Mouse (Mus musculus) brain, embryonic 18.5 days (tissue): ENCODE results near the gene Rab22a.
A peak's percentile ranks its signal among the peaks of the same experiment; 100 is the strongest.
"Not testable (repeated sequence)": the region's sequence is repeated elsewhere in the genome, so short reads cannot be mapped to it uniquely, and the experiment has no call there.

Experiments used
- DNase-seq: peaks from one replicate; pipeline ENCODE4 v3.0.0-alpha.2; 2012; ENCODE audit warnings: low read depth, low spot score

Rab22a gene

DNA sequence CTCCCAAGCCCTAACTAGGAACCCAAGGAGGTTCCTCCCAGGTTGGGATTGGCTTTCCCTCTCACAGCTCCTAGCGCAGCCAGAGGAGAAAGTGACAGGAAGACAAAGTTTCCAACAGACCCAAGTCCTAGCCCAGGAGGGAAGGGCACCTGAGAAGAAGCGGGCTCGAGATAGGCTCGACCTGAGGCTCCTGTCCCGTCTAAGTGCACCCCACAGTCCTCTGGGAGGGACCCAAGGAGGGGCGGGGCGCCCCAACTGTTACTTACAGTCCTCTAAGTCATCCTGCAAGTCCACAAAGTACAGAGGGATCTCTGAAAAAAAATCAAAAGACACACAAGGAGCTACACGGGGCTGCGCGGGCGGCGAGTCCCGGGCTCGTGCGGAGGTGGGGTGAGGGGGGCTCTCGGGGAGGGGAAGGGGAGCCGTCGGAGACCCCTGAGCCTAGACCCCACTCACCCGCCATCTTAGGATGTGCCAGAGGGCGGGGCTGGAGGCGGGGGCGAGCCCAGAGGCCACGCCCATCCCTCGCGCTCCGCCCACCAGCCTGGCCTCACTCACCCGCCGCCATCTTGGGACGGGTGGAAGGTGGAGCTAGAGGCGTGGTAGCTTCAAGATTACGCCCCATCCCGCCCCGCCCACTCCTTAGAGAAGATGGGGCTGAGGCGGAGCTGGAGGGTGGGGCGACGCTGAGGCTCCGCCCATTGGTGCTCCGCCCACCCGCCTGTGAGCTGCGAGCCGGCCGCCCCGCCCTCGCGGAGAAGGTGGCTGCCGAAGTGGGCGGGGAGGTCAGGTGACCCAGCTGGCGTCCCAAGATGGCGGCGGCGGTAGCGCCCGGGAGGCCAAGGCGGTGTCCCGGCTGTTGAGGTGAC is at the start of gene Rab22a:
Gene Rab22a, plus strand, starts transcription at position 704 of the 869 bp plus-strand sequence.
- DNase-seq = peak; percentile 98

DNA sequence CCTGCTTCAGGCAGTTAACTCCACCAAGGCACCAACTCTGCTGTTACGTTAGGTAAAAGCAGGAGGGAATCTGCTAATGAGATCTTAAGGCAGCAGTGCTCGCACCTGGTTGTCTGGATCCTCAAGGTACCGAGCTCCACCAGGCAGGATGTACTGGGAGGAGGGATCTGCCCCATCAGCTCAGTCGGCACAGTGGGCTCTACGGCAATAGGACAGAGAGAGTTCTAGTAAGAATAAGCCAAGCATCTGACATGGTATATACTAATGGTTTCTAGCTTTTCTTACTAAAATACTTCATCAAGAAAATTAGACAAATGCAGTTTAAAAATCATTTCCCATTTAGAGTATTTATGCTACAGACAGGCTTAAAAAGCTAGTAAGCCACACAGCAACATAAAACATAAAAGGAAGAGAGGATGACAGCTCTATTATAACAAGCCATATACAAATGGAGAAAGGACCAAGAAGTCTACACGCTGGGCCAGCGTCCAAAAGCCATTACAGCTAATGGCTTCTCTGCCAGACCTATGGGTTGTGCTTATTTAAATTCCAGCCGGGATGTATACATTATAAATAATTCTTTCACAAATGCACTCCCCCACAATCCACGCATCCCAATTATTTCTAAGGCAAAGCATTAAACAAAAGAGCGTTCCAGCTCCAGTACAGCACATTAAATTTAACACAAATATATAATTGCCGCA is 44.0 kb upstream of the Rab22a start:
- DNase-seq = no peak

DNA sequence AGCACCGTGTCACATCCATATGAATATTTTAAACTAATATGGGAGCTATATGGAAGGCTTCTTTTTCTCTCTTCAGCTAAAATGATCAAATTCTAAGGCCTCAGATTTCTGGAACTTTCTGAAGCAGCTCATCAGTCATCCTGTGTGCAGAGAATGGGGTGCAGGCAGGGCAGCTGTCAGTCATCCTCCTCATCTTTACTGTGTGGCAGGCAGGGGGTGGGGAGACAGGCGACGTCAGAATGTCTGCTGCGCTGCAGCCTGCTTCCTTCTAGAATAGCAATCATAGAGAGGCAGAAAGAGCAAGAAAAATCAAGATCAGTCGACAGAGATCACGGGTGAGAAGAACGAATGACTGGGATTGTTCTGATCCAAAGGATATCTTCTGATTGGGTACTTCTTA is 43.4 kb upstream of the Rab22a start:
- DNase-seq = no peak

DNA sequence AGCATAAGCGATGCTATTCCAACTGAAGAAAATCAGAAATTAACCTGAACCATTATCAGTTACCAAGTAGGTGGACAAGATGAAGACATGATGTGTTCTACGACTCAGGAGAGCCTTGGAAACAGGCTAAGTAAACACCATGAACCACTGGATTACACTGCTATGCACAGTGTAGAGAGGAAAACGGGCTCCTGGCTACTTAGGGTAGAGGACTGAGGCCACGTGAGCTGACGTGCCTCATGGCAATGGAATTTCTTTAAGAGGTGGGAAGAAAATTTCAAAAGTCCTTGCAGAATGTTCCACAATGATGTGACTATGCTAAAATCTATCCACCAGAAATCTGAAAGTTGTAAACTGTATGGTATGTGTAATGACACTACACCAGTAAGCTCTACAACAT is 40.4 kb upstream of the Rab22a start:
- no peak for DNase-seq

DNA sequence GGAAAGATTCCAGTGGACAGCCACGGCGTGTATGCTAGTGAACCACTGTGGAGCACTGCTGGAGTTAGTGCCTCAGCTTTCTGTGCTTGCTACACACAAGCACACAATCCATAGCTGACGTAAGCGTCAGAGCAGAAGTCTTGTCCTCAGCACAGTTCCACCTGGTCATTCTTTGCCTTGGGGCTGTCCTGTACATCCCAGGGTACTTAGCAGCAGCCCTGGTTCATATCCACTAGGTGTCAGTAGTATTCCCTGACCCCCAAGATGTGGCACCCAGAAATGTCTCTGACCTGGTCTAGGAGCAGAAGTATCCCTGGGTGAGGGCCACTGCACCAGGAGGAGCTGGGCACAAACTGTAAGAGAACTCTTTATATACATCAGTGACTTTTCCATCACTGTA is 38.9 kb upstream of the Rab22a start:
- no peak for DNase-seq

DNA sequence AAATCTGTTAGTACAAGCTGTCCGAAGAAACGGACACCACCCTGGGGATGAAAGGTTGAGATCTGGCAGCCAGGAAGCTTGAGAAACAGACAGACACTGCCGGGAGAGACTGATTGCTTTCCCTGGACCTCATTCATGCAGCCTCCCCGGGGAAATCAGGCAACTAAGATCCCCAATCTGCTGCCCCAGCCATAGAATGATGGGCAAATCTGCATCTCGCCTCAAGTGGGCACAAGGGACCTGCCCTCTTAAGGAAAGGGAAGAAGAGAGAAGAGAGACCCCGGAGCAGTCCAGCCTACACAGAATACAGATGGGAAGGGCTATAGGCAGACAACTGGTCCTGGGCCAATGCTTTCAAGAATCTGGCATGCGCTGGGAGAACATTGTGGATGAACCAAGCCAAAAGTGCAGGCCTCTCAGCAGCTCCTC is 37.4 kb upstream of the Rab22a start:
- no peak for DNase-seq

DNA sequence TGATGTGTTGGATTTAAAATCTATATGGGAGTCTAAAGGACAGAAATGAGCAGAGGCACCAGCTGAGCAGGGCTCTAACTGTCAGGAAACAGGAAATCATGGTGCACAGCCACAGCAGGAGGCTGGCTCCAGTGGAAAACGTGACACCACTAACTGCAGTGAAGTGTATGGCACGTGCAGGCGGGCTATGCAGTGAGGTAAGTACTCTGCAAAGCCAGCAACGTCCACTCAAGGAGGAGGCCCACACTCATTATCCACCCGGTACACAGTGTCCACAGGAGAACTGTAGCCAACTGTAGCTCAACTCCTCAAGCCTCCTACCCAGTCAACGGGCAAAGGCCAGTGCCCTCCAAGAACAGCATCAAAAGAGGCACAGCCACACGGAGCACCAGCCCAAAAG is 34.9 kb upstream of the Rab22a start:
- DNase-seq = no peak

DNA sequence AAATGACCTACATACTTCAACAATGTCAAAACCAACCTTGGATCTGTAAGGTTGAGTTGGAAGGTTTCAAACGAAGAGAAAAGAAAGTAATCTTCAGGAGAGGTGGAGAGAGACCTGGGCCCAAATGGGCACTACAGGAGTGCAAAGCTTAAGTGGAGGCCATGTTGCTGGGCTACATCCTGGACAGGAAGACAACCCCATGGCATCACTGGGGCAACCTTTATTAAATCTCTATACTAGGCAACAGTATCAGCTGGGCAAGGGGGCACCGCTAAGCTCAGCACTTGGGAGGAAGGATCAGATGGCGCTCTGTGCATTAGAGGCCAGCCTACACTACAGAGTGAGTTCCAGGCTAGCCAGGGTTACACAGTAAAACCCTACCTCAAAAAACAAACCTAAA is 33.8 kb upstream of the Rab22a start:
- DNase-seq = no peak

DNA sequence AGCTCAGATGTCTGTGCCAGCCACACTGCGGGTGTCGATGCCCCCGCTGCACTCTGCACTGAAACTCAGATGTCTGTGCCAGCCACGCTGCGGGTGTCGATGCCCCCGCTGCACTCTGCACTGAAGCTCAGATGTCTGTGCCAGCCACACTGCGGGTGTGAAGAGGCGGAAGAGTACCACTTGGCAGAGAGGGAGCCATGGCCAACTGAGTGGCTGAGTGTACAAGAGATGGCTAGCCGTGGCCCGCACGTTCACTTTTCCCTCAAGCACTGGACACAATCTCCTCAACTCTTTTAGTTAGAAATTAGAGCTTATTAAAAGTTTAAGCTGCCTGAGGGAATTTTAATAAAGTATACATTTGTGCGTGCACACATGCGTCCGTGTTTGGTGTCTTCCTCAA is 25.5 kb upstream of the Rab22a start:
- DNase-seq = not testable (repeated sequence)

DNA sequence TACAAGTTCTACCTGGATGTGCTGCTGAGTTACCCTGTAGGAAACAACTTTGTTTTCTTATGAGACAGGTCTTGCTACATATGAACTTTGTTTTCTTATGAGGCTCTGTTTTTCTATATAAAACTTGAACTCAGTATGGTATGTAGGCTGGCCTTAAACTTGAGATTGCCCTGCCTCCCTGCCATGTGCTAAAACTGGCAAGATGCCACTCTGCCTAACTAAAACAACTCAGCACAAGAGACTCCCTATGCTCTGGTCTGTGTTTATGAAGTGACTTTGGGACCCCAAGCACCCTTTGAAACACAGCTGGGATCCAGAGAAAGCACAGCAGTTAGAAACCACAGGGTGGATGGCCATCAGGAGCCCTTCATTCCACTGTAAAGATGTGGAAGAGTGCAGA is 18.2 kb upstream of the Rab22a start:
- no peak for DNase-seq

DNA sequence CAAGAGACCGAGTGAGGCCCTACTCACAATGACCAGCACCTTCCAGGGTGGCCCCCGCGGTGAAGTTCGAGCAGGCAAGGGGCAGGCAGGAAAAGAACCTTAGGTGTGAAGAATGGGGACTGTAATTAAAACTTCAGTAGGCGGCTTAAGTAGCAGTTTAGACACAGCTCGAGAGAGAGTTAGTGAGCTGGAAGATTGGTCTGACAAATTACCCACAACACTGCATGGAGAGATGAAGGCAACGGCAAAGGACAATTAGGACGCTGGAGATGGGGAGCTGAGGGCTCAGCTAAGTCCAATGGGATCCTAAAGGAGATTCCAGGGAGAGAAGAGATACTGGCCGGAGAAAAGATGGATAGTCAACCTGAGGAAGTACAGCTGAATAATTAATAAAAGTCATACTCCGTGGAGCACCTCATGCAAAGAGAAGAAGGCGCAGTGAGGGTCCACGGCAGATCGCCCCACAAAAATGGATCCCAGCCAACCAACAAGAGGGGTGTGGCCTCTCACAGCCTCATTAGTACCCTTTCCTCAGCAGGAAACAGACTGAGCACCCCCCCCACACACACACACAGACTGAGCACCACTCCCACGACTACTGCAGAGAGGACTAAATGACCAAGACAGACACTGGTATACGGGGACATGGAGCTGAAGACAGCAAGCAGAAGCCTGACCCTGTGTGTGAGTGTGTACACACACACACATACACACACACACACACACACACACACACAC is 17.1 kb upstream of the Rab22a start:
- no peak for DNase-seq

DNA sequence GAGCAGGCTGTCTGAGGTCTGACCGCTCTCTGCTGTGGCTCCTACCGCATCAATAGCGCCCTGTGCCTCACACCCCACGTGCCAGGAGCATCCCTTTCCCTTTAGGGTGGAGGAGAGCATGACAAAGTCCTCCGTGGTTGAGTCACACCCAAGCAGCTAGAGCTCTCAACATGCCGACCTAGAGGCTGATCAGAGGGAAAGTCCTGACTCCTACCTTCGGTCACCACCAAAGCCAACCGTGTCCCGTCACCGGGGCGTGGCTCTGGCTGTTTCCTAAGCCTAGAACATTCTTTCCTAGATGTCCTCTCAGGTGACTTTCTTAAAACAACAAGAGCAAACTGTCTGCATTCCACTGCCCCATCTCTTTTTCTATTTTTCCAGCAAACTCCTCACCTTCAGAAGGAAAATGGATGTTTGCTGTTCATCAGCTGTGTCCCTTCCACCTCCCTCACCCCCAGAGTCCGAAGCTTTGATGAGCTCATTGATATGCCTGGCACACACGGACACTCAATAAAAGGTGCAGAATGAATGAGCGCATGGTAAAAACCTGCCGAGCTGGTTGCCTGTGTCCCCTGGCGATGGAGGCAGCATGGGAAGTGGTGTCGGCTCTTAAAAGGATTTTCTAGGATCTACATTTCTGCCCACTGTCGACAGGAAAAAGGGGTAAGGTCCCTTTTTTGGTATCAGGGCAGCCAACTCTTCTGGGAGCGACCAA is 12.2 kb upstream of the Rab22a start:
- no peak for DNase-seq

DNA sequence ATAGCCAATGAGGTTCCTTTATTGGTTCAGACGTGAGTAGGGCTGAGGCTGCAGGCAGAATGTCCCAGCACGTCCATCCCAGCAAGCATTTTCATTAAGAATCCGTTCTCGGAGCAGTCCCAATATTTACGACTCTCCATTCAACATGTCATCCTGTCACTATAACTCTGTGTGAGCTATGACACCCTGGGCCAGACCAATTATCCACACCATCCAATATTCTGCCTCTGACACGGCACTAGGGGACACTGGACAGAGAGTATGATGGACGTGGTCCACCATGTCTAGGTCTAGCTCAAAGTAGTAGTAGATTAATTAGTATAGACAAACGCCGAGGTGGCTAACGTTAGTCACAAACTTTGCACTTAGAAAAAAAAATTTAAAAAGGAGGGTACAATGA is 9.8 kb upstream of the Rab22a start:
- DNase-seq = no peak

DNA sequence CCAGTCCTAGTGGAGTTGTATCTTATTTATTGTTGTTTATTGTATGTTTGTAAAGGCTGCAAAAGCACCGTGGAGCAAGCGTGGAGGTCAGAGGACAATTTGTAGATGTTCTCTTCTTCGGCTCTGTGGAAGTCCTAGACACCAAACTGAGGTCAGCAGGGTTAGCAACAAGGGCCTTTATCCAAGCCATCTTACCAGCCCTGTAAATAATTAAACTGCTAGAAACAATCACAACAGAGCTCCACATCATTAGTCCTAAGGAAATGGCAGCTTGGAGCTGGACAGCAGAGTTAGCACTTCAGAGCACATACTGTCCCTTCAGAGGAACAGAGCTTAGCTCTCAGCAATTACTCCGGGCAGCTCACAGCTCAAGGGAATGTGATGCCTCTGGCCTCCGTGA is 6.0 kb upstream of the Rab22a start:
- DNase-seq = no peak

DNA sequence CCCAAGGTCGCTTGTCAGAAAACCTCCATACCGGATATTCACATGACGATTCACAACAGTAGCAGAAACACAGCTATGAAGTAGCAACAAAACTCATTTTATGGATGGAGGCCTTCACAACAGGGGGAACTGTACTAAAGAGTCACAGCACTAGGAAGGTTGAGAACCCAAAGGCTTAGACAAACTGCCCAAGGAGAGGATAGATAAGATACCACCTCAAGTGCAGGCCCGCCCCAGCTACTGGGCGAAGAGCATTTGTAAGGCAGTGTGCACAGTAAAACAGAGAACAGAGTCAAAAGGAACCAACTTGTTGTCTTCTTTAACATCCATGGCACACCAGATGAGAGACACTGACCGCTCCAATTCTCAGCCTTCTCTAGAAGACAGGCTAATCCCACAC is 1.8 kb upstream of the Rab22a start:
- no peak for DNase-seq

DNA sequence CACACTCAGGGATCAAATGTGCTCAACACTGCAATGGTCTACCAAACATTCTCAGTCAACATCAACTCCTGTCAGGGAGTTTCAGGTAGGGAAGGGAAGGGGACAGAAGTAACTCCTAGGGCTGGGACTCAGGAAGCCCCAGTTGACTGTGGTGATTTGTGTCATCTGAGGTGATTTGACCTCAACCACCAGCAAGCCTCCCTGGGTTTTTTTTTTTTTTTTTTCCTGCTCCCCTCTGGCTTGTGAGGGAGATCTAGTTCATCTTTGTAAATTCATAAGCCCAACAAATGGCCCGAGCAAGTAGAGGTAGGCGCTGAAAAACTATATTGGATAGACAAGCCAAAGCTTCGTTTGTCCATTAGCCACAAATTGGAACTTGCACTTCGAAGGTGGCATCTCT is 1.0 kb upstream of the Rab22a start:
- no peak for DNase-seq

DNA sequence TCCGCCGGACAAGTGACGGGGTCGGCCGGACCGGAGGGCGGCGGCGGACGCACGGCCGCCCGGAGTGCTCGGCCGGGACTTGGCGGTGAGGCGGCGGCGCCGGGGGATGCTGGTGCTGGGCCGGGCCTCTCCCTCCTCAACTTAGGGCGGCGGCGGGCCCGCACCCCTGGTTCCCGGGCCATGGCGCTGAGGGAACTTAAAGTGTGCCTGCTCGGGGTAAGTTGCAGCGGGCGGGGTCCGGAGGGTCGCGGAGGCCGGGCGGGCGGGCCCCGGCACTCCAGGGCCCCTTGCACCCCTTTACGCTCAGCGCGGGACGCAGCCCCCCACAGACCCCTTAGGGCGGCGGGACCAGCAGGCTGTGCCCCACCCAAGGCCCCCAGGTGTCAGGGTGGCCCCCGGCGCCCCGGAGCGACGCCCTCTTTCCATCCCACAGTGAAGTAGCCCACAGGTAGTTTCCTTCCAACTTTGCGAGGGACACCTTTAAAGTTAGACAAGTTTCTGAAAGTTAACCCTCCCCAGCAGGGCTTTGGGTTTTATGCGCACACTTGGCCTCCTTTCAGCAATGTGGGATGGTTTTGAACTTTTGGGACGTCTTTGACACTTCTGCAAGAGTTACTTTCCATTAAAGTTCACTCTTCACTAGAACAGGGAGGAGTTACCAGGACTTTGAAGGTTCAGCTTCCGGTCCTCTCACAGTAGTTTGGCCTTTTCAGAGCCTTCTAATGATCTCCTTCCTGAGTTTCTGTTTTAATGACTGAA is 545 bp downstream of the Rab22a start:
- DNase-seq = no peak

DNA sequence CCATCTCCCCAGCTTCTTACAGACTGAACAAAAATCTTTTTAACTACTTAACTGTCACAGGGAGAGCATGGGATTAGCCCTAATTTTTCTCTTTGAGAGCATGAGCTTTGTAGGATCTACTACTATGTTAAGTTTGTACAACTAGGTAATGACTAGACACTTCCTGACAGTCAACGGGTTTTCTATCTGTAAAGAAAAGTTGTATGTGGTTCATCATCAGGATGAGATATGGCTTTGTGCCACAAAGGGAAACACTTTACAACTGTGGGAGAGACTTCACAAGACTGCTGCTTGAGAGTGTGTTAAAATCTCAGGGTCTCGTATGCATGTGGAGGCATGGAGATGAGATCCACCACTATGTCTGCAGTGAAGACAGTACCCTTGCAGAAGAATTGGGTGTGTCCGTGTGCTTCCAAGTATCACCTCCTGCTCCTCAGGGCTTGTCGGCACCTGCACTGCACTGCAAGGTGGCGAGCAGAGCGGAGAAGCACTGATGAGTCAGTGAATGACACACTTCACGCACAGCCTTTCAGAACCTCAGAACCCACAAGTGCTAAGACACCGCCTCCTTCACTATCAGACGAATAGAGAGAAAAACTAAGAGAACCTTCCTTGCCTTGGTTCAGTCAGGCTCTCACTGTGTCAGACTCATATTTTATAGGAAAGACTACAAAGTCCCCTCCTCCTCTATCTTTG is 2.8 kb downstream of the Rab22a start:
- DNase-seq = no peak

DNA sequence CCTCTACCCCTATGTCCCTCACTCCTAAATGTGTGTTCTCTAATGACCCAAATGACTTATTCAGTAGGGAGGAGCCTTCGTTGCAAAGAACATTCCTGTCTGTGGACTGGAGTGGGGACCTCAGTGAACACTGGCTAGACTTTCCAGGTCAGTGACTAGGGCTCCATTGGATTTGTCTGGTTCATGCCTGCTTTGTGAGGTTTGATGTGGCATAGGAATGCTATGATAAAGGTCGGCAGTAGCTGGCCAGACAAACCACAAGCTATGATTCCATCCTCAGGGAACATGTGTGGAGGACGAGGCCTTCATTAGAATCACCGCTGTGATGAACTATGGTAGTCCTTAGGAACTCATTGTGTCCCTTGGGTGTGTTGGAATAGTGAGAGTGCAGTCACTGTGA is 5.2 kb downstream of the Rab22a start:
- DNase-seq = no peak

DNA sequence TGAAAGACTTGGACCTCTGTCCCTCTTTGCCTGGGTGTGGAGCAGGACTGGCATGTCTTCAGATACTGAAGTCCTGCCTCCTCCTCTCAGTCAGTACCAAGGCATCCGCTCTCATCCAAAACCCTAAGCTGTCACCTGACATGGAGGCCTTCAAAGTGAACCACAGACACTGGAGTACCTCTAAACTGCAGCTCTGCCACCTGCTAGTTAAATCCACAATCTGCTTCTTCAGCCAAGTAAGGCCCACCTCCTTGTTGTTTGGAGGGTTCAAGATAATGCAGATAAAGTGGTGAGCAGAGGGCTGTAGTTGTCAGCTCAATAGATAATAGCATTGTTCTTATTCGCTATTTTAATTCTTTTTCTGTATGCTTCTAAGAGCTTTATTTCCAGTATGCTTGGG is 5.7 kb downstream of the Rab22a start:
- DNase-seq = no peak
